9 mouse cellular contexts compared by ENCODE assay signal in the genomic region with DNA sequence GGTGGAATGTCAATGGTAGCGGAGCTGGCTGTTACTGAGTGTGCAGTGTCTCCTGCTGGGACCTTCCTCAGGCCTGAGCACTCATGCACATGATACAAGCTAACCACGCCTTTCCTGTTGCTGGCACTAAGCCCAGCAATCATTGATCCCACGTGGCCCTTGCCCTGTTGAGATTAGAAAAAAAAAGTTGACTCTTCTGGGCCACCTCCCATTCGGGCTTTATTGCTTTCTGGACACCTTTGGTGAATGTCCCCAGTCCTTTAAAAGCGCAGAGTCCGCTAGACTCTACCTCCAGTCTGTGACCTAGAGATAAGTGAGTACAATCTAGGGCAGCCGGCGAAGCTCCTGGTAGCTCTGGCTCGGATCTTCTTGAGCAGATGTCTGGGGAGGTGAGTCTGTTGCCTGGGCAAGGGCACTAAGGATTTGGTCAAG. TPM values are rescaled to one million over a fixed set of nuclear protein-coding genes. Genes with fewer than 3 reads are reported as not detected.
A peak's percentile ranks its signal among the peaks of the same experiment; 100 is the strongest.
DNase-seq lines count a peak whose midpoint lies in the region; ATAC-seq lines count a peak whose summit lies in the region.
"Had no signal": no experiment of that assay in that cellular context is flagged by ENCODE, and none has a peak within 500 bp of the region (broad histone marks: within the 10 kb centered on the region; RNA-seq: fewer than 3 reads in every experiment).

A gene (plus strand): TSS at position 222 of the 432 bp plus-strand sequence.

- H3K9me3 ChIP-seq in heart, embryonic 12.5 days (replicated peaks) = no peaks in the 10 kb centered on the region

- no peaks in the 10 kb centered on the region for H3K27me3 ChIP-seq in heart, embryonic 12.5 days (replicated peaks)

- no peak within 1 kb of the TSS for H3K4me3 ChIP-seq in heart, embryonic 12.5 days

- WGBS in heart, embryonic 12.5 days = 38% methylated on average over 9 of the region's 9 CpGs
- WGBS in large intestine, adult 2 months = 22% methylated on average over 9 of the region's 9 CpGs

- peaks cover 16% of the 10 kb centered on the region for H3K4me1 ChIP-seq in heart, embryonic 12.5 days (replicated peaks)

- H3K27ac ChIP-seq in heart, embryonic 12.5 days (ENCODE audit: poor library complexity, severe bottlenecking) = peak within 1 kb of the TSS; percentile 47

- H3K4me2 ChIP-seq in heart, embryonic 12.5 days = peak within 1 kb of the TSS; percentile 17; the same call in 1 of the 2 replicates

- ATAC-seq in heart, embryonic 12.5 days (ENCODE audit: insufficient number of reproducible peaks, low FRiP score) = peak; percentile 87
- no peak for ATAC-seq in CD4-positive, CD25-positive, alpha-beta regulatory T cell, adult 4 months

- H3K9ac ChIP-seq in heart, embryonic 12.5 days = no peak within 1 kb of the TSS

- peak; percentile 86 for DNase-seq in MEL-GATA-1-ER (ENCODE audit: extremely low read depth, low read depth)
- peak; percentile 66 for DNase-seq in adrenal gland, postnatal 10 days
- DNase-seq in large intestine, adult 2 months (ENCODE audit: low read depth, low spot score) = peak; percentile 99
- peak; percentile 13 for DNase-seq in skeletal muscle tissue, adult 2 months (ENCODE audit: low read depth, low spot score)
- no peak for DNase-seq in thymus, postnatal 10 days (ENCODE audit: low spot score in 2 of 2)
- no peak for DNase-seq in urinary bladder, postnatal 25 days (ENCODE audit: low spot score)

- H3K36me3 ChIP-seq in heart, embryonic 12.5 days = no peaks in the 10 kb centered on the region

RNA-seq across cellular contexts. Expression of the gene that starts here (rescaled TPM):
- total RNA-seq in adrenal gland, postnatal 10 days (2021) = 1 to 10 TPM; 3.9 to 9.3 TPM
- 2.0 and 2.1 TPM in 2 replicates for polyA plus RNA-seq in heart, embryonic 12.5 days (2016; fragmentation: Nextera tagmentation; extraction: Ambion mirVana)
- polyA plus RNA-seq in large intestine, adult 2 months (2012; rRNA removed) = not detected in 2 replicates
- polyA plus RNA-seq in CD4-positive, CD25-positive, alpha-beta regulatory T cell, adult 4 months (2017; shearing (Covaris generic)) = not detected
- total RNA-seq: neutrophil, adult 5-6 weeks had no signal

Comparison
In these comparisons a context has a peak if more than half of its experiments do, and no peak if none do; other contexts are left out.
1. Peak in DNase-seq in large intestine, adult 2 months; RNA of the gene not detected or under 1 TPM.
2. DNase-seq: peak in MEL-GATA-1-ER (single experiment), adrenal gland, postnatal 10 days (single experiment) and skeletal muscle tissue, adult 2 months (single experiment); none in thymus, postnatal 10 days (0 of 2) and urinary bladder, postnatal 25 days (single experiment).